Mouse (Mus musculus) spleen, adult 2 months (tissue): ENCODE measurements around the gene Tmem102. TPM values are rescaled to one million over a fixed set of nuclear protein-coding genes. Genes with fewer than 3 reads are reported as not detected.
A peak's percentile ranks its signal among the peaks of the same experiment; 100 is the strongest.

Experiments used
- DNase-seq, 2 experiments: peaks; one replicate each; pipeline versions ENCODE4 v3.0.0 to v3.0.0-alpha.2; 2012 to 2021; ENCODE audit warnings: low spot score in 2 of 2, low read depth in 1 of 2
- H3K27ac ChIP-seq: fragments of 200-500 bp; 2 replicates; pipeline ENCODE4 v1.5.1; 2012; ENCODE audit warnings: low read length, inconsistent platforms; ENCODE audit not compliant: insufficient read depth
- H3K27me3 ChIP-seq: fragments of 200-500 bp; 2 replicates; pipeline ENCODE4 v1.6.1; 2012; ENCODE audit warnings: mild to moderate bottlenecking, moderate library complexity, low read length, inconsistent platforms; ENCODE audit not compliant: control insufficient read depth, insufficient read depth
- H3K36me3 ChIP-seq: fragments of 200-500 bp; 2 replicates; pipeline ENCODE4 v1.6.1; 2012; ENCODE audit warnings: mild to moderate bottlenecking, low read length, inconsistent platforms; ENCODE audit not compliant: control insufficient read depth, insufficient read depth
- H3K4me1 ChIP-seq: fragments of 200-500 bp; 2 replicates; pipeline ENCODE4 v1.6.1; 2011; ENCODE audit warnings: inconsistent platforms; ENCODE audit not compliant: control insufficient read depth, insufficient read depth, insufficient read length
- H3K4me3 ChIP-seq: fragments of 200-500 bp; 2 replicates; pipeline ENCODE4 v1.5.1; 2011; ENCODE audit warnings: mild to moderate bottlenecking, inconsistent platforms; ENCODE audit not compliant: insufficient read depth, insufficient read length; ENCODE audit errors: extremely low read depth
- CTCF ChIP-seq: fragments of 200-500 bp; IDR thresholded peaks from 2 replicates; pipeline ENCODE4 v1.5.1; 2011; ENCODE audit warnings: mild to moderate bottlenecking, inconsistent platforms; ENCODE audit not compliant: insufficient read depth, insufficient read length, insufficient replicate concordance; ENCODE audit errors: extremely low read depth
- POLR2A ChIP-seq: fragments of 200-500 bp; IDR thresholded peaks from 2 replicates; pipeline ENCODE4 v1.6.1; 2011; ENCODE audit warnings: low read depth, low read length, inconsistent platforms
- WGBS: fragments of 180-500 bp; shearing (Covaris S2); methylation state at CpG from one replicate; pipeline ENCODE4 v1.1.7; 2018; 5-methylcytosine and 5-hydroxymethylcytosine counted together
- polyA plus RNA-seq: library from polyadenylated mRNA; depleted of rRNA; stranded (reverse); fragments of >200 nt; gene quantifications from 2 replicates; pipeline ENCODE4 v1.2.3, GENCODE M21; 2012

The Tmem102 gene
- polyA plus RNA-seq, 1 experiment = 0.23 TPM

- H3K27me3 ChIP-seq = no peaks in the 10 kb centered on the region
- no peak for TF ChIP-seq POLR2A
- H3K36me3 ChIP-seq = no peaks in the 10 kb centered on the region
- H3K4me1 ChIP-seq = no peaks in the 10 kb centered on the region
- H3K4me3 ChIP-seq = no peak overlapping the region
- 80% methylated on average over 5 of the region's 5 CpGs for WGBS
- DNase-seq = no peak
- no peak overlapping the region for H3K27ac ChIP-seq
Measured at GRCm38 (mm10) chr11:69789431-69789830, 16.0 kb downstream of the Tmem102 start.

GRCm38 (mm10) chr11:69787306-69787705, 18.1 kb downstream of the Tmem102 start:
- H3K27me3 ChIP-seq = no peaks in the 10 kb centered on the region
- TF ChIP-seq CTCF (no peak), POLR2A (no peak)
- no peak for DNase-seq
- H3K36me3 ChIP-seq = no peaks in the 10 kb centered on the region
- H3K4me1 ChIP-seq = no peaks in the 10 kb centered on the region
- WGBS = 84% methylated on average over 5 of the region's 5 CpGs
- no peak overlapping the region for H3K27ac ChIP-seq
- no peak overlapping the region for H3K4me3 ChIP-seq

GRCm38 (mm10) chr11:69784793-69785272, 20.6 kb downstream of the Tmem102 start:
- H3K36me3 ChIP-seq = no peaks in the 10 kb centered on the region
- TF ChIP-seq POLR2A (no peak), CTCF (no peak)
- 50% methylated on average over 15 of the region's 15 CpGs for WGBS
- no peak for DNase-seq
- H3K27ac ChIP-seq = no peak overlapping the region
- no peaks in the 10 kb centered on the region for H3K27me3 ChIP-seq
- H3K4me3 ChIP-seq = peak overlapping the region; percentile 8; the same call in 1 of the 2 replicates
- no peaks in the 10 kb centered on the region for H3K4me1 ChIP-seq

- peaks cover 8% of the 10 kb centered on the region for H3K4me1 ChIP-seq
- H3K27me3 ChIP-seq = no peaks in the 10 kb centered on the region
- DNase-seq = no peak
- H3K4me3 ChIP-seq = no peak overlapping the region
- peaks cover 6% of the 10 kb centered on the region for H3K36me3 ChIP-seq
- no peak for TF ChIP-seq POLR2A
- TF ChIP-seq CTCF = no peak
- H3K27ac ChIP-seq = no peak overlapping the region
- WGBS = 84% methylated on average over 4 of the region's 4 CpGs
Measured at GRCm38 (mm10) chr11:69781828-69782227, 23.6 kb downstream of the Tmem102 start.

- no peak for DNase-seq
- Histone ChIP-seq H3K4me1 (peaks cover 21% of the 10 kb centered on the region), H3K27me3 (no peaks in the 10 kb centered on the region), H3K27ac (no peak overlapping the region), H3K36me3 (peaks cover 15% of the 10 kb centered on the region), H3K4me3 (no peak overlapping the region)
- no peak for TF ChIP-seq CTCF
- TF ChIP-seq POLR2A = no peak
- 86% methylated on average over 7 of the region's 7 CpGs for WGBS
Measured at GRCm38 (mm10) chr11:69778985-69779384, 26.4 kb downstream of the Tmem102 start.

GRCm38 (mm10) chr11:69778258-69778982, 27.0 kb downstream of the Tmem102 start:
- peaks cover 22% of the 10 kb centered on the region for H3K4me1 ChIP-seq
- no peak for TF ChIP-seq CTCF
- TF ChIP-seq POLR2A = no peak
- 79% methylated on average over 23 of the region's 23 CpGs for WGBS
- peaks cover 15% of the 10 kb centered on the region for H3K36me3 ChIP-seq
- no peak overlapping the region for H3K4me3 ChIP-seq
- no peaks in the 10 kb centered on the region for H3K27me3 ChIP-seq
- H3K27ac ChIP-seq = no peak overlapping the region
- DNase-seq = no peak
